Mouse (Mus musculus) lung, embryonic 14.5 days (tissue): ENCODE data around the gene Cmah. TPM values are rescaled to one million over a fixed set of nuclear protein-coding genes. Genes with fewer than 3 reads are reported as not detected.

Source experiments
- ATAC-seq: fragments of 200-750 bp; cut with Nextera tagmentation; 2 replicates; pipeline ENCODE4 v1.8.0; 2017; ENCODE audit warnings: mild to moderate bottlenecking, moderate TSS enrichment, moderate library complexity; ENCODE audit not compliant: insufficient read depth
- DNase-seq: peaks from one replicate; pipeline ENCODE4 v3.0.0-alpha.2; 2015
- H3K27ac ChIP-seq: fragments of 300-500 bp; sonication (generic); 2 replicates; pipeline ENCODE4 v1.5.1; 2014; ENCODE audit warnings: low read depth, mild to moderate bottlenecking, moderate library complexity
- H3K27me3 ChIP-seq: fragments of 300-500 bp; sonication (generic); 2 replicates; pipeline ENCODE4 v1.6.1; 2014; ENCODE audit warnings: low read length, control low read depth; ENCODE audit not compliant: insufficient read depth
- H3K36me3 ChIP-seq: fragments of 300-500 bp; sonication (generic); 2 replicates; pipeline ENCODE4 v1.6.1; 2014; ENCODE audit warnings: control low read depth; ENCODE audit not compliant: insufficient read depth
- H3K4me1 ChIP-seq: fragments of 300-500 bp; sonication (generic); 2 replicates; pipeline ENCODE4 v1.6.1; 2014; ENCODE audit warnings: antibody characterized with exemption, control low read depth; ENCODE audit not compliant: insufficient read depth
- H3K4me2 ChIP-seq: fragments of 300-500 bp; sonication (generic); 2 replicates; pipeline ENCODE4 v1.6.1; 2014; ENCODE audit warnings: mild to moderate bottlenecking
- H3K4me3 ChIP-seq: fragments of 300-500 bp; sonication (generic); 2 replicates; pipeline ENCODE4 v1.5.1; 2014; ENCODE audit warnings: low read depth, low read length
- H3K9ac ChIP-seq: fragments of 300-500 bp; sonication (generic); 2 replicates; pipeline ENCODE4 v1.6.1; 2014
- H3K9me3 ChIP-seq: fragments of 300-500 bp; sonication (generic); 2 replicates; pipeline ENCODE4 v1.6.1; 2016; ENCODE audit warnings: low read depth, low read length, control low read depth
- CTCF ChIP-seq: IDR thresholded peaks from 2 replicates; pipeline ENCODE4 v1.5.1; 2016; ENCODE audit warnings: antibody characterized with exemption, low read depth
- WGBS: fragments of 180-500 bp; shearing (Covaris S2); extraction: QIAGEN DNeasy Blood & Tissue Kit; methylation state at CpG from one replicate; pipeline ENCODE4 v1.1.7; 2014; 5-methylcytosine and 5-hydroxymethylcytosine counted together
- polyA plus RNA-seq: library from polyadenylated mRNA; unstranded; fragments of >200 nt; fragmentation: Nextera tagmentation; extraction: Ambion mirVana; gene quantifications from 2 replicates; pipeline ENCODE4 v1.2.1, GENCODE M21; 2014

Cmah gene
- polyA plus RNA-seq, 1 experiment from 2014 or later = 0.74 TPM

GRCm38 (mm10) chr13:24480824-24481223, 153.6 kb downstream of the Cmah start:
- no peaks in the 10 kb centered on the region for H3K27me3 ChIP-seq
- ATAC-seq (no peak), DNase-seq (no peak)
- WGBS = 72% methylated on average over 6 of the region's 6 CpGs
- no peak overlapping the region for H3K4me3 ChIP-seq
- no peaks in the 10 kb centered on the region for H3K9me3 ChIP-seq
- H3K27ac ChIP-seq = no peak overlapping the region
- no peak overlapping the region for H3K9ac ChIP-seq
- TF ChIP-seq CTCF = no peak
- H3K4me1 ChIP-seq = no peaks in the 10 kb centered on the region
- H3K36me3 ChIP-seq = no peaks in the 10 kb centered on the region
- no peak overlapping the region for H3K4me2 ChIP-seq

- no peak overlapping the region for H3K9ac ChIP-seq
- no peaks in the 10 kb centered on the region for H3K4me1 ChIP-seq
- H3K27ac ChIP-seq = no peak overlapping the region
- no peak overlapping the region for H3K4me3 ChIP-seq
- peak; percentile 85 for ATAC-seq
- no peaks in the 10 kb centered on the region for H3K9me3 ChIP-seq
- H3K36me3 ChIP-seq = no peaks in the 10 kb centered on the region
- peak; percentile 97 for TF ChIP-seq CTCF
- H3K27me3 ChIP-seq = no peaks in the 10 kb centered on the region
- DNase-seq = peak; percentile 90
- 56% methylated on average over 10 of the region's 10 CpGs for WGBS
- H3K4me2 ChIP-seq = no peak overlapping the region
Measured at GRCm38 (mm10) chr13:24481615-24482295, 154.6 kb downstream of the Cmah start.

GRCm38 (mm10) chr13:24483691-24484090, 156.5 kb downstream of the Cmah start:
- no peaks in the 10 kb centered on the region for H3K36me3 ChIP-seq
- DNase-seq (no peak), ATAC-seq (no peak)
- no peak overlapping the region for H3K4me2 ChIP-seq
- no peak for TF ChIP-seq CTCF
- no peaks in the 10 kb centered on the region for H3K27me3 ChIP-seq
- no peak overlapping the region for H3K27ac ChIP-seq
- no peaks in the 10 kb centered on the region for H3K4me1 ChIP-seq
- WGBS = 95% methylated on average over 3 of the region's 3 CpGs
- H3K9me3 ChIP-seq = no peaks in the 10 kb centered on the region
- no peak overlapping the region for H3K4me3 ChIP-seq
- no peak overlapping the region for H3K9ac ChIP-seq

- WGBS = 81% methylated on average over 3 of the region's 3 CpGs
Measured at GRCm38 (mm10) chr13:24484811-24485210, 157.6 kb downstream of the Cmah start.

DNA sequence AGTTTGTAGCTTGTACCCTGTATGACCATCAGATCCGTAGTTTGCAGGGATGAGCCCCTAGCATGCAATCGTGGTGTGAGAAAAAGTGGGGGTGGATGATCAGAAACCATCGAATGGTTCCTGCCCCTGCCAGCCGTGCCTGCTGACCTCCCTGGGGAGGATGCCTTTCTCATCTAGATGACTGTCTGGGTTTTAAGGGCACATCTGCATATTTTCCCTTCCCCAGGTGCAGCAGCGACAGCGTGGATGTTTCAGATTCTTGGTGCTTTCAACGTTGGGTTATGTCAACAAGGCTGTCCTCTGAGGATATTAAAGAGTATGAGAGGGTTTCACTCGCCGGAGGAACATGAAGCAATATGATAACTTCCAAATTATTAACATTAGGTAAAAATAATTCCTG, 158.8 kb downstream of the Cmah start:
- Histone ChIP-seq H3K27ac (no peak overlapping the region), H3K27me3 (no peaks in the 10 kb centered on the region), H3K36me3 (no peaks in the 10 kb centered on the region), H3K9ac (no peak overlapping the region), H3K4me1 (no peaks in the 10 kb centered on the region), H3K9me3 (no peaks in the 10 kb centered on the region), H3K4me2 (no peak overlapping the region), H3K4me3 (no peak overlapping the region)
- ATAC-seq = no peak
- 47% methylated on average over 9 of the region's 9 CpGs for WGBS
- no peak for DNase-seq
- no peak for TF ChIP-seq CTCF

More at GRCm38 (mm10) chr13:24484811-24485210, 157.6 kb downstream of the Cmah start:
- ATAC-seq = no peak
- Histone ChIP-seq H3K4me1 (no peaks in the 10 kb centered on the region), H3K27ac (no peak overlapping the region), H3K27me3 (no peaks in the 10 kb centered on the region), H3K9ac (no peak overlapping the region), H3K4me3 (no peak overlapping the region), H3K9me3 (no peaks in the 10 kb centered on the region), H3K4me2 (no peak overlapping the region), H3K36me3 (no peaks in the 10 kb centered on the region)
- no peak for TF ChIP-seq CTCF
- no peak for DNase-seq

- H3K4me2 ChIP-seq = no peak overlapping the region
- no peaks in the 10 kb centered on the region for H3K36me3 ChIP-seq
- no peaks in the 10 kb centered on the region for H3K9me3 ChIP-seq
- no peak overlapping the region for H3K9ac ChIP-seq
- no peak overlapping the region for H3K27ac ChIP-seq
- ATAC-seq = no peak
- no peak for DNase-seq
- H3K4me3 ChIP-seq = no peak overlapping the region
- 59% methylated on average over 6 of the region's 6 CpGs for WGBS
- no peaks in the 10 kb centered on the region for H3K27me3 ChIP-seq
- TF ChIP-seq CTCF = no peak
- H3K4me1 ChIP-seq = no peaks in the 10 kb centered on the region
Measured at GRCm38 (mm10) chr13:24486403-24486802, 159.2 kb downstream of the Cmah start.

DNA sequence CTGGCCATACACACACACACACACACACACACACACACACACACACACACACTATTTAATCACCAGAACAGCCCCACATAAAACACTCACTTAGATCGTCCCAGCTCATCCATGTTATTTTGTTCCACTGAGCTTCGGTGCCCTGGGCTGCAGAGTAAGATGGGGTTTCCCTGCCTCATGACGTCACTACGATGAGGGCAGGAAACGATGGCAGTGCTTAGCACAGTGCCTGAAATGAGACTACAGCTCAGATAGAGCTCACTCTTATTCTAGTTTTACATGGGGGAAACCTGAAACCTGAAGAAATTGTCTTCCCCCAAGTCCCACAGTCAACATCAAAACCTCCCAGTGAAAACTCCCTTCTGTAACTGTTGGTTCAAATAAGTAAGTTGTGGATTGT, 159.9 kb downstream of the Cmah start:
- no peak for TF ChIP-seq CTCF
- H3K36me3 ChIP-seq = no peaks in the 10 kb centered on the region
- H3K27me3 ChIP-seq = no peaks in the 10 kb centered on the region
- no peak for ATAC-seq
- no peak overlapping the region for H3K4me3 ChIP-seq
- no peak overlapping the region for H3K9ac ChIP-seq
- H3K4me1 ChIP-seq = no peaks in the 10 kb centered on the region
- no peaks in the 10 kb centered on the region for H3K9me3 ChIP-seq
- WGBS = 86% methylated on average over 5 of the region's 5 CpGs
- no peak for DNase-seq
- H3K4me2 ChIP-seq = no peak overlapping the region
- no peak overlapping the region for H3K27ac ChIP-seq
